27 mouse cellular contexts compared by ENCODE assay signal in genomic region chr1:93630796-93631195, GRCm38 (mm10). TPM values are rescaled to one million over a fixed set of nuclear protein-coding genes. Genes with fewer than 3 reads are reported as not detected.
DNase-seq lines count a peak whose midpoint lies in the region; ATAC-seq and TF ChIP-seq lines count a peak whose summit lies in the region.
"Had no signal": no experiment of that assay in that cellular context is flagged by ENCODE, and none has a peak within 500 bp of the region (broad histone marks: within the 10 kb centered on the region; RNA-seq: fewer than 3 reads in every experiment).

No protein-coding gene starts in this region.

- H3K27me3 ChIP-seq in MEL (ENCODE audit: control insufficient read depth in 1 of 2, insufficient read depth in 2 of 2, low read length in 2 of 2), result no peaks in the 10 kb centered on the region
- no peaks in the 10 kb centered on the region for H3K27me3 ChIP-seq in liver, embryonic 12.5 days (replicated peaks)
- H3K27me3 ChIP-seq in liver, embryonic 15.5 days, result no peaks in the 10 kb centered on the region
- H3K27me3 ChIP-seq: embryonic facial prominence, embryonic 12.5 days; embryonic facial prominence, embryonic 15.5 days; heart, embryonic 12.5 days; heart, embryonic 15.5 days; Patski had no signal

- peak; percentile 81 for TF ChIP-seq EP300 in MEL (IDR thresholded peaks at IDR 0.05; ENCODE audit: low read depth in 1 of 2, low read length in 2 of 2)

- H3K4me2 ChIP-seq in liver, embryonic 12.5 days, result peak overlapping the region; percentile 39
- peak overlapping the region; percentile 23 for H3K4me2 ChIP-seq in liver, embryonic 15.5 days
- H3K4me2 ChIP-seq: embryonic facial prominence, embryonic 12.5 days; embryonic facial prominence, embryonic 15.5 days; heart, embryonic 12.5 days; heart, embryonic 15.5 days; hindbrain, embryonic 14.5 days had no signal

- intact Hi-C loops in heart, postnatal 14 days (cut with DNase I), result no loop called here

- no peaks in the 10 kb centered on the region for H3K9me3 ChIP-seq in MEL (replicated peaks; ENCODE audit: insufficient read depth, low read length)
- no peaks in the 10 kb centered on the region for H3K9me3 ChIP-seq in liver, embryonic 12.5 days (replicated peaks)
- no peaks in the 10 kb centered on the region for H3K9me3 ChIP-seq in liver, embryonic 15.5 days (replicated peaks)
- H3K9me3 ChIP-seq: embryonic facial prominence, embryonic 12.5 days; embryonic facial prominence, embryonic 15.5 days; heart, embryonic 12.5 days; heart, embryonic 15.5 days had no signal

- ATAC-seq in liver, embryonic 12.5 days, result no peak
- no peak for ATAC-seq in liver, embryonic 15.5 days (ENCODE audit: insufficient read depth)
- ATAC-seq: CD4-positive, CD25-positive, alpha-beta regulatory T cell, adult 4 months; forebrain, embryonic 14.5 days; forebrain, postnatal 0 days; hindbrain, postnatal 0 days; inflammation-experienced regulatory T-cells, adult 6 months; Patski had no signal

- peak overlapping the region; percentile 48 for H3K27ac ChIP-seq in MEL (ENCODE audit: control insufficient read depth, low read depth, low read length)
- peak overlapping the region; percentile 80 for H3K27ac ChIP-seq in liver, embryonic 12.5 days
- H3K27ac ChIP-seq in liver, embryonic 15.5 days (replicated peaks), result peak overlapping the region; percentile 53
- H3K27ac ChIP-seq: embryonic facial prominence, embryonic 12.5 days; embryonic facial prominence, embryonic 15.5 days; heart, embryonic 15.5 days; hindbrain, embryonic 14.5 days; hindbrain, postnatal 0 days had no signal

- no peak for TF ChIP-seq CTCF in MEL (IDR thresholded peaks at IDR 0.05 in 2 of 3, conservative IDR thresholded peaks at IDR 0.05 in 1 of 3; ENCODE audit: control insufficient read depth in 1 of 3, insufficient read depth in 1 of 3, low read depth in 2 of 3, low read length in 3 of 3, poor library complexity in 1 of 3, severe bottlenecking in 1 of 3)

- DNase-seq in MEL (ENCODE audit: low read depth, low spot score), result peak; percentile 72
- DNase-seq in MEL-GATA-1-ER (ENCODE audit: extremely low read depth, low read depth), result peak; percentile 73
- no peak for DNase-seq in heart, postnatal 14 days
- no peak for DNase-seq in cerebellum, adult 8-10 months
- DNase-seq in embryo, embryonic 9.5 days (ENCODE audit: extremely low spot score), result no peak
- DNase-seq: adrenal gland, postnatal 10 days; adrenal gland, postnatal 36 days; cerebellum, adult 11 months; cerebellum, adult 9-10 months; cerebellum, postnatal 14 days; forebrain, postnatal 0 days; gastrocnemius, postnatal 25 days; heart, adult 18-20 months; heart, postnatal 10 days; heart, postnatal 4 days had no signal

- peaks cover 34 to 35% of the 10 kb centered on the region in 2 experiments for H3K4me1 ChIP-seq in MEL (ENCODE audit: control insufficient read depth in 1 of 2, insufficient read depth in 2 of 2, low read length in 2 of 2)
- H3K4me1 ChIP-seq in liver, embryonic 12.5 days, result peaks cover 50% of the 10 kb centered on the region
- peaks cover 43% of the 10 kb centered on the region for H3K4me1 ChIP-seq in liver, embryonic 15.5 days (replicated peaks)

- TF ChIP-seq RAD21 in MEL (IDR thresholded peaks at IDR 0.05; ENCODE audit: low read depth, low read length), result no peak

- WGBS in liver, embryonic 12.5 days (ENCODE audit: insufficient replicate concordance), result 30% methylated on average over 3 of the region's 3 CpGs
- WGBS in liver, embryonic 15.5 days (ENCODE audit: insufficient replicate concordance), result 27% methylated on average over 3 of the region's 3 CpGs

- TF ChIP-seq POLR2A in MEL (IDR thresholded peaks at IDR 0.05; ENCODE audit: control insufficient read depth in 1 of 2, insufficient read depth in 1 of 2, low read depth in 1 of 2, low read length in 2 of 2, poor library complexity in 1 of 2), result no peak

- H3K79me2 ChIP-seq in MEL (ENCODE audit: control insufficient read depth, insufficient read depth, low read length, poor library complexity), result peaks cover 35% of the 10 kb centered on the region

- no peak overlapping the region for H3K9ac ChIP-seq in MEL (ENCODE audit: control insufficient read depth, low read depth, low read length, poor library complexity, severe bottlenecking)
- H3K9ac ChIP-seq in liver, embryonic 12.5 days, result peak overlapping the region; percentile 28
- no peak overlapping the region for H3K9ac ChIP-seq in liver, embryonic 15.5 days
- H3K9ac ChIP-seq: embryonic facial prominence, embryonic 12.5 days; embryonic facial prominence, embryonic 15.5 days; forebrain, postnatal 0 days; heart, embryonic 12.5 days; heart, embryonic 15.5 days; hindbrain, embryonic 14.5 days had no signal

- H3K36me3 ChIP-seq in MEL (ENCODE audit: control insufficient read depth in 1 of 2, insufficient read depth in 2 of 2, low read length in 2 of 2), result peaks cover 33 to 40% of the 10 kb centered on the region in 2 experiments
- H3K36me3 ChIP-seq in liver, embryonic 12.5 days, result peaks cover 53% of the 10 kb centered on the region
- peaks cover 36% of the 10 kb centered on the region for H3K36me3 ChIP-seq in liver, embryonic 15.5 days (replicated peaks)

- H3K4me3 ChIP-seq in MEL (ENCODE audit: control insufficient read depth in 1 of 2, insufficient read depth in 1 of 2, low read depth in 2 of 2, low read length in 2 of 2), result no peak overlapping the region
- no peak overlapping the region for H3K4me3 ChIP-seq in liver, embryonic 12.5 days
- no peak overlapping the region for H3K4me3 ChIP-seq in liver, embryonic 15.5 days (replicated peaks)
- H3K4me3 ChIP-seq: embryonic facial prominence, embryonic 12.5 days; embryonic facial prominence, embryonic 15.5 days; heart, embryonic 12.5 days; heart, embryonic 15.5 days had no signal

TF ChIP-seq in MEL, 35 proteins besides CTCF, POLR2A, EP300 and RAD21 (continues in another document):
- peak; percentile 69 for TF ChIP-seq MXI1 (IDR thresholded peaks at IDR 0.05; ENCODE audit: low read depth, low read length)
- peak; percentile 65; the same call in 1 of the 2 replicates for TF ChIP-seq MYC (IDR thresholded peaks at IDR 0.05; ENCODE audit: low read depth, low read length)
- no peak for TF ChIP-seq CHD1 (IDR thresholded peaks at IDR 0.05; ENCODE audit: low read depth, low read length)
- peak; percentile 83 for TF ChIP-seq TAL1 (IDR thresholded peaks at IDR 0.05; ENCODE audit: low read length)
- no peak for TF ChIP-seq E2F4 (IDR thresholded peaks at IDR 0.05; ENCODE audit: borderline replicate concordance, low read depth, low read length)
- no peak for TF ChIP-seq NELFE (IDR thresholded peaks at IDR 0.05; ENCODE audit: low read depth, low read length)
- TF ChIP-seq ZNF384 (IDR thresholded peaks at IDR 0.05; ENCODE audit: low read depth, low read length), result peak; percentile 93
- no peak for TF ChIP-seq ZMIZ1 (IDR thresholded peaks at IDR 0.05; ENCODE audit: low read depth, low read length)
- no peak for TF ChIP-seq JUND (IDR thresholded peaks at IDR 0.05; ENCODE audit: low read depth, low read length)
- TF ChIP-seq USF1 (IDR thresholded peaks at IDR 0.05; ENCODE audit: low read depth, low read length), result peak; percentile 63; the same call in 1 of the 2 replicates
- TF ChIP-seq MAX (IDR thresholded peaks at IDR 0.05; ENCODE audit: low read length), result peak; percentile 51; the same call in 1 of the 2 replicates
- no peak for TF ChIP-seq GABPA (IDR thresholded peaks at IDR 0.05; ENCODE audit: low read depth, low read length)
- peak; percentile 88 for TF ChIP-seq TCF12 (IDR thresholded peaks at IDR 0.05; ENCODE audit: low read depth, low read length)
- no peak for TF ChIP-seq TBP (IDR thresholded peaks at IDR 0.05; ENCODE audit: low read depth, low read length)
- peak; percentile 67 for TF ChIP-seq ETS1 (IDR thresholded peaks at IDR 0.05; ENCODE audit: low read depth, low read length)
- no peak for TF ChIP-seq MAFK (IDR thresholded peaks at IDR 0.05; ENCODE audit: borderline replicate concordance, low read depth, low read length)
- TF ChIP-seq MAZ (IDR thresholded peaks at IDR 0.05; ENCODE audit: low read depth, low read length), result no peak
- TF ChIP-seq USF2 (IDR thresholded peaks at IDR 0.05; ENCODE audit: borderline replicate concordance in 1 of 2, insufficient read depth in 1 of 2, low read depth in 1 of 2, low read length in 2 of 2), result no peak
- no peak for TF ChIP-seq ZKSCAN1 (IDR thresholded peaks at IDR 0.05; ENCODE audit: low read depth, low read length)
- TF ChIP-seq ELF1 (IDR thresholded peaks at IDR 0.05; ENCODE audit: low read depth, low read length), result no peak
- no peak for TF ChIP-seq MEF2A (IDR thresholded peaks at IDR 0.05; ENCODE audit: extremely low read depth, insufficient replicate concordance, low read depth, low read length, poor library complexity, severe bottlenecking)
- TF ChIP-seq NRF1 (IDR thresholded peaks at IDR 0.05; ENCODE audit: insufficient read depth, low read depth, low read length, poor library complexity, severe bottlenecking), result no peak
- TF ChIP-seq SIN3A (IDR thresholded peaks at IDR 0.05; ENCODE audit: low read length), result peak; percentile 22; the same call in 1 of the 2 replicates
- TF ChIP-seq CHD2 (IDR thresholded peaks at IDR 0.05; ENCODE audit: low read length), result 0 out of 2 replicates have a peak, but pooled peaks have one; percentile 14
- peak; percentile 87 for TF ChIP-seq BHLHE40 (IDR thresholded peaks at IDR 0.05; ENCODE audit: borderline replicate concordance, low read depth, low read length)
- TF ChIP-seq UBTF (IDR thresholded peaks at IDR 0.05; ENCODE audit: borderline replicate concordance, insufficient read depth, low read depth, low read length), result no peak
- TF ChIP-seq HCFC1 (IDR thresholded peaks at IDR 0.05; ENCODE audit: low read depth, low read length), result 0 out of 2 replicates have a peak, but pooled peaks have one; percentile 40

RNA-seq across cellular contexts. Expression of gene Stk25, which starts 27.7 kb away (rescaled TPM):
- 58.6 and 66.1 TPM in 2 replicates for total RNA-seq in MEL (2012; rRNA removed)
- 100 to 1,000 TPM in 1 of 2 experiments, not detected in 1; 128 TPM for polyA plus RNA-seq in MEL (2012; ENCODE audit: insufficient read depth in 1 of 2, insufficient read length in 2 of 2, low read depth in 1 of 2, low replicate concordance in 2 of 2, missing spikeins in 1 of 2)
- 60.1 and 65.0 TPM in 2 replicates for polyA plus RNA-seq in liver, embryonic 12.5 days (2016; fragmentation: Nextera tagmentation; extraction: Ambion mirVana)
- polyA plus RNA-seq in liver, embryonic 15.5 days (2015; fragmentation: Nextera tagmentation; extraction: Ambion mirVana), result 44.7 and 51.2 TPM in 2 replicates
- total RNA-seq in heart, postnatal 14 days (2021), result 100 to 1,000 TPM in 1 of 2 experiments, 10 to 100 TPM in 1; 98.9 to 106 TPM

RNA-seq across cellular contexts. Expression of gene Bok, which starts 54.7 kb away (rescaled TPM):
- total RNA-seq in MEL (2012; rRNA removed), result not detected in 2 replicates
- under 1 TPM in 1 of 2 experiments, not detected in 1; 0.17 TPM for polyA plus RNA-seq in MEL (2012; ENCODE audit: insufficient read depth in 1 of 2, insufficient read length in 2 of 2, low read depth in 1 of 2, low replicate concordance in 2 of 2, missing spikeins in 1 of 2)
- polyA plus RNA-seq in liver, embryonic 12.5 days (2016; fragmentation: Nextera tagmentation; extraction: Ambion mirVana), result 8.7 TPM in 2 replicates
- 3.7 and 4.9 TPM in 2 replicates for polyA plus RNA-seq in liver, embryonic 15.5 days (2015; fragmentation: Nextera tagmentation; extraction: Ambion mirVana)
- total RNA-seq in heart, postnatal 14 days (2021), result 1 to 10 TPM; 4.5 to 5.5 TPM
- polyA plus RNA-seq: CD4-positive, CD25-positive, alpha-beta regulatory T cell, adult 4 months; inflammation-experienced regulatory T-cells, adult 6 months had no signal

Comparison
In these comparisons a context has a peak if more than half of its experiments do, and no peak if none do; other contexts are left out.
1. DNase-seq: peak in MEL (single experiment) and MEL-GATA-1-ER (single experiment); none in heart, postnatal 14 days (0 of 2), cerebellum, adult 8-10 months (single experiment) and embryo, embryonic 9.5 days (single experiment).
2. Peak in every context shown above with its lines, with median percentiles within 50 percentile points of each other: H3K27ac ChIP-seq.